Mouse (Mus musculus): Measurements from ENCODE around the gene Trak1.

Trak1 gene

DNA sequence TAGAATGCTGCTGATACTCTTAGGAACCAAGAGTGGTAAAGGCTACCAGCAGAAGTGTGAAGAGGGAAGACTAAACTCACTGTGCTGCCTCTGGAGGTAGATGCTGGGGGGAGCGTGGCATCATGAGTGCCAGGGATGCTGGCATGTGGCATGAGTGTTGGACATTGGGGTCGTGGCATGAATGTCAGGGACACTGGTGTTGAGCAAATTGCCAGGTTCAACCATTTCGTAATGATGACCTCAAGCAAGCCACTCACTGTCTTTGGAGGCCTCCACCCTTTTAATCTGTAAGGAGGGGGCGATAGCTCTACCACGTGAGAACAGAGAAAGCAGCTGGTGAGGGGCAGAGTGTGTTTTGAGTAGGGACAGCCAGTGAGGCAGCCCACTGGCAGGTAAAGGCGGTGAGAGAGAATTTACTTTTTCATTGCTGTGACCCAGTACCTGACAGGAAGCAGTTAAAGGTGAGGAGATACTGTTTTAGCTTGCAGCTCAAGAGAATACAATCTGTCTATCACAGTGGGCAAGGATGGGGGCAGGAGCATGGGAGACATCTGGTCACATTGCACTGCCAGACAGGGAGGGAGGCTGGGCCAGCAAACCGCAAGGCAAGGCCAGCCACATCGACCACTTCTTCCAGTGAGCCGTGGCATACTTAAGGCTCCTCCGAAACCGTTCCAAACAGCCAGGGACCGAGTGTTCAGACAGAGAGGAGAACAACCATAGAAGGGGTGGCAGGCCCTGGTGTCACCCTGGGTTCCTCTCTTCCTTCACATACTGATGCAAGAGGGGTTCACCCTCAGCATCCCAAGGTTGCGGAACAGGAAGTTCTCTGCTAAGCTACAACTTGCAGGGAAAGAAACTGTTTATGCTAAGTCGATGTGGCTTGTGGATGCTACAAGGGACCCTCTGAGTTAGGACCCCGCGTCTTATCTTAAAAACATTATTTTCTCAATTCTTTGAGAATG is 178.5 kb downstream of the Trak1 start:
- DNase-seq (ENCODE audit: extremely low read depth, low read depth): no peak

GRCm38 (mm10) chr9:121477305-121477911 is 180.1 kb downstream of the Trak1 start:
- DNase-seq (ENCODE audit: extremely low read depth, low read depth): no peak

DNA sequence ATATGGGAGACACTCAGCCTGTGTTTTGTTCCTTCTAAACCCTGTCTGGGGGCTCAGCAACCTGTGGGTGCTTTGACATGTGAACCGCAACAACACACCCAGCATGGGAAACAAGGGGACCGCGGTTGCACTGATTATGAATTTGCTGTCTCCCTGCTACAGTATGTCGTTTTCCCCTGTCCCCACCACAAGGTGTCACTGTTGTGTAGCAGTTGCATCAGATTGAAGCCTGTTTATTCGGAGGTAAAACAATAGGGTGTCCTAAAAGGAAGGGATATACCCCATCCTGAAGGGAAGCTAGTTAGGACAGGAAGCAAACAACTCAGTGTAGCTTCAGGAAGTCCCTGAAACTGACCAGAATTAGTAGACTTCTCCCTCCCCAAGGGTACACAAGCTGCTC is 182.2 kb downstream of the Trak1 start:
- DNase-seq (ENCODE audit: extremely low read depth, low read depth): peak; percentile 56

- no peak for DNase-seq (ENCODE audit: extremely low read depth, low read depth)
These were observed 189.9 kb downstream of the Trak1 start for GRCm38 (mm10) chr9:121487216-121487615.

- DNase-seq (ENCODE audit: extremely low read depth, low read depth): no peak
These were observed 194.4 kb downstream of the Trak1 start for GRCm38 (mm10) chr9:121491592-121492240.

DNA sequence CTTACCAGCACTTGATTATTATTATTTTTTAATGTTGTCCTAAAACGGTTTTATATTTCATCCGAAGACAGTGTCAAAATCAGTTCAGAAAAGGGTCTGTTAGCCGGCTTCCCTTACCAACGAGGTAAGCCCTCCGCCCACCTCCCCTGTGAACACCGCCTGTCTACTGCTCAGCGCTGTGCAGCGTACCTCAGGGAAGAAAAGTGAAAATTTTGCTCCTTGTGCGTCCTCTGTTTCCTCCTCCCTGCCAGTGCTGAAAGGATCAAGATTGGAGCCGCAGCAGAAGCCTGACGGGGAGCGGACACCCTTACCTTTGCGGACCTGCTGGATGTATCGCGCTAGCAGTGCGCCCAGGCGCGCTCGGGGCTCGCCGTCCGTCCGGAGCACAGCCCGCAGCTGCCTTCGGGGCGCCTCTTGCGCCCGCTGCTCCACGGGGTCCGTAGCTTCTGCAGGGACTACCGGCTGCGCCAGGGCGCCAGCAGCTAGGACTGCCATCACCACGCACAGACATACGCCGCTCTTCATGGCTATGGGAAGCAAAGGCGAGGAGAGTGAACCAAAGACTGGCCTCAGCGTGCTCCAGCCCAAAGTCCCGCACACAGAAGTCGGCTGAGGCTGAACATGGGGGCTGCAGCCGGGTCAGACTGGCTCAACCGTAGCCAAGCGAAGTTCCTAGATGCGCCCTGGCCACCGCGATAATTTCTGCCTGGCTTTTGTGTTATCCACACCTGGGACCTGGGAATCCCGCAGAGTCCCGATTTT is 196.9 kb downstream of the Trak1 start:
- DNase-seq (ENCODE audit: extremely low read depth, low read depth): no peak

- no peak for DNase-seq (ENCODE audit: extremely low read depth, low read depth)
These were observed 198.2 kb downstream of the Trak1 start, which contains the start of gene Cck for GRCm38 (mm10) chr9:121495529-121495928. Gene Cck (minus strand): TSS chr9:121495694.

DNA sequence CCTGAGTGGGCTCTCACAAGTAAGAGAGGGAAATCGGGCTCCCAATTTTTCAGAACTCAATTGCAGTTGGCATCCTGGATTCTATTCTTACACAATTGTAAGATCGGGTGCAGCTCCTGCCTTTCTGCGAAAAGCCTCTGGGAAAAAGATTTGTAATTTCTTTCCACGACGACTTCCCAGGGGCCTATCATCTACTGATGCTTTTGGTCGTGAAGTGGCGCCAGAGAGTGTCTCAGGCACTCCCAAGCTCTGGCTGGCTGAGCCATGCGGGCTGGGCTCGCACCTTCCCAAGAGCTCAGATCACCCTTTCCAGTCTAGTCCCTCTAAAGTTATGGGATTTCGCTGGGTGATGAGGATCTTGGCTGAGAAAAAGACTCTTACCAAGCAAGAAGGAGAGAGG is 198.8 kb downstream of the Trak1 start:
- DNase-seq (ENCODE audit: extremely low read depth, low read depth): no peak

GRCm38 (mm10) chr9:121505346-121505745 is 208.0 kb downstream of the Trak1 start:
- DNase-seq (ENCODE audit: extremely low read depth, low read depth): no peak

GRCm38 (mm10) chr9:121506478-121507180 is 209.3 kb downstream of the Trak1 start:
- no peak for DNase-seq (ENCODE audit: extremely low read depth, low read depth)

- no peak for DNase-seq (ENCODE audit: extremely low read depth, low read depth)
These were observed 214.6 kb downstream of the Trak1 start for GRCm38 (mm10) chr9:121511911-121512310.

- no peak for DNase-seq (ENCODE audit: extremely low read depth, low read depth)
These were observed 217.2 kb downstream of the Trak1 start for GRCm38 (mm10) chr9:121514462-121514861.

DNA sequence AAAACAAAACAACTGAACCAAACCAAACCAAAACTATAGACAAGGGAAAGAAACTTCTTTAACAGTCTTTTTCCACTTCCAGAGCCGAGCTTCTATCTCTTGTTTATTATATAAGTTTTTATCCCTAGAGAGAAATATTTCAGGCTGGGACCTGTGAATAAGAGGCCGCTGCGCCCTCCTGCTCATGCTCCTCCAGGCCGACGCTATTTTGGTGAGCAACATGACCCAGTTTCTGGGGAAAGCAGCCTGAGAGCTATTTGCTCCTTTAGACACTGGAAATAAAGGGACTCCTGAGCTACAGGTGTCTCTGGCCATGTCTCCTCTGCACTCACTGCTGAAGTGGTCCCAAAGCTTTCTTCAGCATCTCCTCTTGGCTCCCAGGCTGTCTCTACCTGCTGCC is 222.7 kb downstream of the Trak1 start:
- no peak for DNase-seq (ENCODE audit: extremely low read depth, low read depth)
